Mouse (Mus musculus) lung, postnatal 0 days (tissue): Measurements from ENCODE around the gene Nicn1.

Experiments used
- CTCF ChIP-seq: IDR thresholded peaks from 2 replicates; pipeline ENCODE4 v1.5.1; 2016; ENCODE audit warnings: antibody characterized with exemption, mild to moderate bottlenecking
- EP300 ChIP-seq: IDR thresholded peaks from 2 replicates; pipeline ENCODE4 v1.6.1; 2016; ENCODE audit warnings: antibody characterized with exemption, mild to moderate bottlenecking, control low read depth

GRCm38 (mm10) chr9:108263690-108264190, 26.5 kb upstream of the Nicn1 start, which contains the start of gene Dag1:
- TF ChIP-seq CTCF (no peak), EP300 (no peak)
